Mouse (Mus musculus) brown adipose tissue, adult 24 weeks (tissue): ENCODE measurements around the gene Olfr520. TPM values are rescaled to one million over a fixed set of nuclear protein-coding genes. Genes with fewer than 3 reads are reported as not detected.

Experiments
- H3K27ac ChIP-seq: fragments of 200-500 bp; replicated peaks from 2 replicates; pipeline ENCODE4 v1.5.1; 2012; ENCODE audit warnings: low read depth, mild to moderate bottlenecking, low read length
- H3K4me1 ChIP-seq: fragments of 200-500 bp; 2 replicates; pipeline ENCODE4 v1.6.1; 2012; ENCODE audit warnings: low read length, mixed read lengths; ENCODE audit not compliant: control insufficient read depth, insufficient read depth, insufficient read length
- H3K4me3 ChIP-seq: fragments of 200-500 bp; 2 replicates; pipeline ENCODE4 v1.5.1; 2012; ENCODE audit warnings: low read depth, mild to moderate bottlenecking, low read length, moderate library complexity; ENCODE audit not compliant: insufficient read depth
- polyA plus RNA-seq: library from polyadenylated mRNA; stranded (reverse); fragments of >200 nt; gene quantifications from 2 replicates; pipeline ENCODE4 v1.2.4, GENCODE M21; 2012; ENCODE audit not compliant: missing spikeins, insufficient read depth, insufficient read length

The Olfr520 gene
- polyA plus RNA-seq, 1 experiment = not detected

- Histone ChIP-seq H3K4me3 (no peak overlapping the region), H3K27ac (no peak overlapping the region), H3K4me1 (no peaks in the 10 kb centered on the region)
These were observed 53.3 kb downstream of the Olfr520 start for GRCm38 (mm10) chr7:99783421-99783820.

GRCm38 (mm10) chr7:99785553-99785952, 55.5 kb downstream of the Olfr520 start:
- Histone ChIP-seq H3K4me3 (no peak overlapping the region), H3K4me1 (no peaks in the 10 kb centered on the region), H3K27ac (no peak overlapping the region)

Other genes with a start within 250 kb of the Olfr520 start
- gene Rps3, start 246.5 kb upstream of the Olfr520 start, polyA plus RNA-seq = 458 and 609 TPM in 2 replicates
- 10.7 and 14.7 TPM in 2 replicates for gene Arrb1, start 194.8 kb upstream of the Olfr520 start, polyA plus RNA-seq
- gene Tpbgl, start 103.2 kb upstream of the Olfr520 start, polyA plus RNA-seq = 4.5 TPM in 2 replicates
- gene Slco2b1, start 18.9 kb upstream of the Olfr520 start, polyA plus RNA-seq = 8.4 and 9.7 TPM in 2 replicates
- not detected in 2 replicates for gene Olfr521, start 33.2 kb downstream of the Olfr520 start, polyA plus RNA-seq
- gene Neu3, start 98.1 kb downstream of the Olfr520 start, polyA plus RNA-seq = 0.52 and 1.0 TPM in 2 replicates
- not detected in 2 replicates for gene Xrra1, start 128.8 kb downstream of the Olfr520 start, polyA plus RNA-seq
- gene Spcs2, start 133.2 kb downstream of the Olfr520 start, polyA plus RNA-seq = 50.0 and 69.2 TPM in 2 replicates